Mouse (Mus musculus) 3T3-L1 (cell line): ENCODE measurements around the gene Gfod1.

Experiments
- DNase-seq: peaks from one replicate; pipeline ENCODE4 v3.0.0-alpha.2; 2015; ENCODE audit warnings: low read depth, low spot score

Gene Gfod1

GRCm38 (mm10) chr13:43231965-43232860, 71.8 kb downstream of the Gfod1 start:
- peak; percentile 97 for DNase-seq

GRCm38 (mm10) chr13:43230842-43231241, 73.1 kb downstream of the Gfod1 start:
- DNase-seq, result no peak

- no peak for DNase-seq
Measured at GRCm38 (mm10) chr13:43230238-43230637, 73.7 kb downstream of the Gfod1 start.

- no peak for DNase-seq
Measured at GRCm38 (mm10) chr13:43229767-43230166, 74.2 kb downstream of the Gfod1 start.

- DNase-seq, result no peak
Measured at GRCm38 (mm10) chr13:43228141-43228540, 75.8 kb downstream of the Gfod1 start.

GRCm38 (mm10) chr13:43226041-43226440, 77.9 kb downstream of the Gfod1 start:
- DNase-seq, result no peak

GRCm38 (mm10) chr13:43225161-43225560, 78.8 kb downstream of the Gfod1 start:
- DNase-seq, result no peak

- DNase-seq, result peak; percentile 69
Measured at GRCm38 (mm10) chr13:43222084-43222483, 81.9 kb downstream of the Gfod1 start.

GRCm38 (mm10) chr13:43221290-43221689, 82.7 kb downstream of the Gfod1 start:
- no peak for DNase-seq

GRCm38 (mm10) chr13:43220635-43221034, 83.3 kb downstream of the Gfod1 start:
- no peak for DNase-seq

- DNase-seq, result no peak
Measured at GRCm38 (mm10) chr13:43218764-43219163, 85.2 kb downstream of the Gfod1 start.

- no peak for DNase-seq
Measured at GRCm38 (mm10) chr13:43218284-43218683, 85.7 kb downstream of the Gfod1 start.

GRCm38 (mm10) chr13:43217686-43218085, 86.3 kb downstream of the Gfod1 start:
- no peak for DNase-seq

- DNase-seq, result no peak
Measured at GRCm38 (mm10) chr13:43217059-43217458, 86.9 kb downstream of the Gfod1 start.

- DNase-seq, result no peak
Measured at GRCm38 (mm10) chr13:43215994-43216706, 87.8 kb downstream of the Gfod1 start.

- DNase-seq, result no peak
Measured at GRCm38 (mm10) chr13:43215144-43215993, 88.6 kb downstream of the Gfod1 start.

GRCm38 (mm10) chr13:43212338-43212737, 91.6 kb downstream of the Gfod1 start:
- peak; percentile 83 for DNase-seq

GRCm38 (mm10) chr13:43210956-43211355, 93.0 kb downstream of the Gfod1 start:
- no peak for DNase-seq

GRCm38 (mm10) chr13:43209560-43209959, 94.4 kb downstream of the Gfod1 start:
- no peak for DNase-seq

- DNase-seq, result no peak
Measured at GRCm38 (mm10) chr13:43208914-43209439, 95.0 kb downstream of the Gfod1 start.

- DNase-seq, result no peak
Measured at GRCm38 (mm10) chr13:43206118-43206683, 97.8 kb downstream of the Gfod1 start.
